Mouse (Mus musculus) c-Kit-positive CD71-positive TER-119-negative erythroid progenitor cells, embryonic 14.5 days (primary cell): ENCODE measurements around the gene Abhd2.

Experiments
- DNase-seq: peaks from one replicate; pipeline ENCODE4 v3.0.0-alpha.2; 2013; ENCODE audit warnings: low read depth

The Abhd2 gene

DNA sequence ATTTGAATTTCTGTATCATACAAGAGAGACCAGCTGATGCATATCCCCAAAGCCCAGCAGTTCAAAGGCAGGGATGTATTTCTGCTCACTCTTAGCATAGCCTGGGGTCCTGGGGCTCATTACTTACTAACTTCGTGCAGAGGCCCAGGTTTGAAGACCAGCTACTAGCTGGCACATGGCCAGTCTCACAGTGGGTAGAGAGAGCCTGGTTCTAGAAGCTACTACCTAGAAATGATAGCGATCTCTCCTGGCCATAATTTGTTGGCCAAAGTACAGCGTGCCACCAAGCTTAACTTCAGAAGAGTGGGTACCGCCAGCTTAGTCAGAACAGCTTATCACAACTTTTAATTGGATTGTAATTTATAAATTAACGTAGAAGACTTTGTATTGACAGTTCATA is 55.8 kb downstream of the Abhd2 start:
- DNase-seq = no peak

DNA sequence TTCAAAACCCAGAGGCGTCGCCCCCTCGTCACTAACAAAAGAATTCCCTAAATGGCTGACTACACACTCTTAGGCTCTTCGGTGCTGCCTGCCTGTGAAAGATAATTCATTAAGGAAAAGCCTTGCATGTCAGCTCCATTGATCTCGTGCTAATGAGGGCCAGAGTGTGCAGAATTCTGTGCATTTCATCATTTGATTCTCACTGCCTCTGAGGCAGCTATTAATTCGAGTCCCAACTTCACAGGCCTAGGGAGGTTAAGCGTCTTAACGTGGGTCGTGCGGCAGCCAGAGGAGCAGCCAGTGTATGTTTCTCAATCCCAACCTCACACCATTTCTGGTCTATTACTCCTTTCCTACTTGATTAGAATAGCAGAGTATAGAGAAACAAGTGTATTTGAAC is 58.2 kb downstream of the Abhd2 start:
- DNase-seq = no peak

- no peak for DNase-seq
These were observed 60.4 kb downstream of the Abhd2 start for GRCm38 (mm10) chr7:79333419-79333818.

DNA sequence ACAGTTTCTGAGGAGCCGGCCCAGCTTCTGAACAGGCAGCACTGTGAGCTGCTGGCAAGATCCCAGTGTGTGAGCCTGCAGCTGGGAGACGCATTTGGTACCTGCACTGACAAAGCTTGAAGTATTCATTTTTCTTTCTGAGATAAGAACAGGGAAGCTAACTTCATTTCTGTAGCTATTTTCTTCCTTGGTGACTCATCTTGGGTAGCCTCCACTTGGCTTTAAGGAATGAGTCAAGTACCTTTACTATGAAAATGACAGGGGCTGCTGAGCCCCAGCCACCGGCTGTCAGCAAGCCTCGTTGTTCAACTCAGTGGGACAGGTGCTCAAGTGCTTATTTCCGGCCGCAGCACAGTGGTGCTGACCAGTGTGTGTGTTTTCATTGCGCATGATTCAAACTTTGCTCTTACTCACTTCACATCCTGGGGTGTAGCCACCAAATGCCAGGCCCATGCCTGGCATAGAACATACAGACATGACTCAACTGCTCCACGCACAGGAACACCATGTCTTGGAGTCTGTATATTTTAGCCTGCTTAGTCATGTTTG is 63.4 kb downstream of the Abhd2 start:
- DNase-seq = no peak

- DNase-seq = peak; percentile 70
These were observed 72.9 kb downstream of the Abhd2 start for GRCm38 (mm10) chr7:79345902-79346301.

GRCm38 (mm10) chr7:79346555-79347075 is 73.6 kb downstream of the Abhd2 start:
- DNase-seq = no peak

- no peak for DNase-seq
These were observed 74.3 kb downstream of the Abhd2 start for GRCm38 (mm10) chr7:79347108-79347813.

GRCm38 (mm10) chr7:79348816-79349215 is 75.8 kb downstream of the Abhd2 start:
- no peak for DNase-seq

DNA sequence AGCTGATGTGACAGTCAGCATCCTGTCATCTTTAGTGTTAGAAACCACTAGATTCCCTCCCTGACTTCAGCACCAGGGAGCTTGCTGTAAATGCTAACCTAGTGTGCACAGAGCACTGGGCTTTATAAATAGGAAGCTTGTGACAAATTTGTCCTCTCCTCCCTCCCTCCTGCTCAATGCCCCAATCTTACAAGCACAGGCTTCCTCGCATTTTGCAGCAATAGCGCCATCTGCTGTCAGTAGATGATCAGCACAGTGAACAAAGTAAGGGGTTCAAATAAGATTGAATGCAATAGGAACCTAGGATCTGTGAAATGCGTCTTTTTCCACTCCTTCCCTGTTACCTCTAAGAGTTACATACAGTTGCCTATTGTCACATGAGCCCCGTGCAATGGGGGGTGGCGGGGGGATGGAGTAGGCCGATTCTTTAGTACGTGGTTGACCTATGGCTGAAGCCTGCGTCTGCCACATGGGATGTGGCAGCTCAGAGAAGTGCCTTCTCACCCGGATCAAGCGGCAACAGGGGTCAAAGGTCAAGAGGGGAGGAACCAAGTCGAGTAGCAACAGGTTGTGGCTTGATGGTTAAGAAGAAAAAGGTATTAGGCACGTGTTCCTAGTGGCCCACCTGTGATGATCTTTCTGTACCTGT is 76.9 kb downstream of the Abhd2 start:
- peak; percentile 67 for DNase-seq

DNA sequence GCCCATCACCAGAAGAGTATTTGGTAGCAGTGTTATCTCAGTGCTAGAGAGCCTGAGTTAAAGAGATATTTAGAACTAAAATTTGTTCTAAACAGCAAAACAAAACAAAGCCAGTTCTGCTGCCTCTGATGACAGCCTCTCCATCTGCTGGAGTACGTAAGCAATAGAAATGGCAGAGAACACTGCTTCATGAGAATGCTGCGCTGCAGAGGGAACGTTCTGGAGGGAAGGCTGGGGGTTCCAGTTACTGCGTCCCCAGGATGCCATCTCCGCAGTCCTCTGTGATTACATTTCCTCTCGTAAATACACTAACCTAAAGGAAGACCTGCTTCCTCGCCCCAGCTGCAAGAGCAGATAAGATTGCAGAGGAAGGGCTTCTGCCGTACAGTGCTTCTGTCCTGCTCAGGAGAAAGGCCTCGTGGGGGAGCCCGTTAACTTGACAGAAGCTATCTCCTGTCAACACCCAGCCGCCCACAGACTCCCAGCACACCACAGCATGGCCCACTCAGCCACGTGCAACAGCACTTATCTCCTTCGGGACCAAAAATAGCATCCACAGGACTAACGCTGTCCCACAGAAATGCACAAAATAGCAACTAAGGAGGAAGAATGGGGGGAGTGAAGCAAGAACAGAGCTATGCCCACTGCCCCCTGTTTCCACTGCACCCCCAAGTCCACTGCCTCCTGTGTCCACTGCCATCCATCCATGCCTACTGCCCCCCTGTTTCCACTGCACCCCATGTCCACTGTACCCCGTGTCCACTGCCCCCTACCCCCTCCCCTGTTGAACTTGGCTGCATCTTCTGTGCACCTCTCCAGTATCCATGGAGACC is 85.6 kb downstream of the Abhd2 start:
- peak; percentile 81 for DNase-seq

- DNase-seq = no peak
These were observed 86.1 kb downstream of the Abhd2 start for GRCm38 (mm10) chr7:79359183-79359435.

GRCm38 (mm10) chr7:79360056-79360455 is 87.1 kb downstream of the Abhd2 start:
- no peak for DNase-seq

- no peak for DNase-seq
These were observed 89.2 kb downstream of the Abhd2 start for GRCm38 (mm10) chr7:79362208-79362607.

DNA sequence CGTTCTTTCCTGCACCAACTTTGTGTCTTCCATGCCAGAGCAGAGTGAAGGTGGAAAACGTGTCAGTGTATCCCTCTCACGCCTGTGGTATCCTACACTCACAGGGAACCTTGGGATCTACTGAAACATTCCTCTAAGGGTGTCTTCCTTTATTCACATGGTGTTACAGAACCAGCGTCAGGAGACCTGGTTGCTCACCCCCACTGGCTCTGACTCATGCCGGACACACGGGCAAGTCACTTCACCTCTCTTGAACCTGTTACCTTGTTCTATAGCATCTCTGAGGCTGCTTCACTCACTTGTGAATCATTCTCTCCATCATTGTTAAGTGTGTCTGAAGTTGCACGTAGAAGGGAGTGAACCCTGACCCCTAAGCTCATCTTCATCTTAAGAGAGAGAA is 89.8 kb downstream of the Abhd2 start:
- no peak for DNase-seq

- no peak for DNase-seq
These were observed 90.5 kb downstream of the Abhd2 start for GRCm38 (mm10) chr7:79363370-79364043.

DNA sequence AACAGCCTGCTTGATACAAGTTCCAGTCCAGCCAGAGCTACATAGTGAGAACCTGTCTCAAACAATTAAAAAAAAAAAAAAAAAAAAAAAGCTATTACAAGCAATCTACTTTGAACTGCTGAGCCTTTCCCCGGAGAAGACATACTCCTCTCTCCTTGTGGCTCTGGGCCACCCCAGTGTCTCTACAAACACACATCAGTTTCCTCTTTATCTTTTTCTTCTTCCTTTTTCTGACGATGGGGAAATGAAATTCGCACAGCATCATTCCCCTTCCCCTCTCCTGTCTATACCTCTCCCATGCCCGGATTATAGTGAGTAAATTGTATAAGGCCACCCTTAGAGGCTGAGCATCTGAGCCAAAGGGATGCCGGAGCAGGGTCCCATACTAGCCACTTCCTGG is 95.7 kb downstream of the Abhd2 start:
- no peak for DNase-seq

DNA sequence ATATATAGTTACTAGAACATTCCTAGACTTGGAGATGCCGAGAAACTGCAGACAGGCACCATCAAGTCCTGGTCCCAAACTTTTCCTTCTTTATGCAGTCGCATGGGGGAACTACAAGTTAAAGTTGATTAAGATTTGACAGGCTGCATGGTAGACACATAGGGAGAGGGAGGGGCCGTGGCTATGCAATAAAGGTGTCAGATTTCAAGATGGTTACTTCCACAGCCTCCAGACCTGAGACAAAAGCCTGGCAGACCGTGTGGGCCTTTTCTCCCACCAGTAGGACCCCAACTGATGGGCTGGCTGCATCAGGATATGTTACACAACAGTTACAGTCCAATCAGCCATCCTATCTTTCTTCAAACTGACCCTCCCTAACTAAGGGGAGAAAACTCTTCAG is 96.4 kb downstream of the Abhd2 start:
- DNase-seq = no peak

DNA sequence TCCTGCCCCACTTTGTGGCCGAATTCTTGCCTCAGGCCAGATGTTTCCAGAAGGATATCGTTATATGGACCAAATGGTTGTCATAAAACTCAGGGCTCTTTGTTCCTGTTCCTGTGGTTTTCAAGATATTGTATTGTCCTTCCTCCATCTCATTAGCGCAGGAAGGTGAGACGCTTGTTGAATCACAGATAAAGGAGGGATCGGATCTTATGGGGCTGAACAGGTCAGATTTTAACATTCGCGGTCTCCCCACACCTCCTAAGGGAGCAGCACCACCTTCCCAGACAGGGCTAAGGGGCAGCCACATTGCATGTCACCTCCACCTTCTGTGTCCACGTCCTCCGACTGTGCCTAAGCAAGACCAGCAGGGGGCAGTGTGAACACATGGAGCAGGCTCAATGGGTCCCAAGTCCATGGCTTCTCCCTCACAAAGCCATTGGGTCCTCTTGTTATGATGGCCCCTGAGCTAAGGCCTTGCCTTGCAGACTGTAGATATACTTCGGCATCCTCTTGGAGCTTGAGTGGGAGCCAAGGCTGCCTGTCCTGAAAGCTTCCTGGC is 98.4 kb downstream of the Abhd2 start:
- DNase-seq = peak; percentile 68

GRCm38 (mm10) chr7:79374017-79374416 is 101.0 kb downstream of the Abhd2 start:
- DNase-seq = no peak

DNA sequence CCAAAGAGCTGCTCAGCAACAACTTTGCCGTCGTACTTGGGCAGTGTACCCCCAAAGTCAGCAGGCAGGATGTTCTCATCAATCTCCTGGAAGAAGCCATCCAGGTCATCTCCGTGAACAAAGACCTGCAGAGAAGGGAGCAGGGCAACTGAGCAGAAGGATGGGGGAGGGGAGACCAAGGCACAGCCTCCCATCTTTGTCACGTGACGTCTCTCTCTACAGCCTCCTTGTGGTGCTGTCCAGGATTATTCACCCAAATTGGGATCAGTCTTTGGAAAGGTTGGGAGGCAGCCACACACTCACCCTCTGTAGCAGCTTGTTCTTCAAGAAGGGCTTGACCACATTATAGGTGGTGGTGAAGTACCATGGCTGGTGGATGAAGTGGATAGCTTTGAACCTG is 102.6 kb downstream of the Abhd2 start:
- no peak for DNase-seq

GRCm38 (mm10) chr7:79376516-79377275 is 103.7 kb downstream of the Abhd2 start:
- DNase-seq = no peak
